Mouse (Mus musculus): ENCODE results near the gene Ciao2b. TPM values are rescaled to one million over a fixed set of nuclear protein-coding genes. Genes with fewer than 3 reads are reported as not detected.

Ciao2b gene
- 30.6 TPM for polyA plus RNA-seq (2014; fragmentation: Illumina TruSeq; extraction: RNeasy Lipid Tissue Mini Kit (QIAGEN cat#74804); ENCODE audit: low read depth, low replicate concordance)

GRCm38 (mm10) chr8:104641426-104642323, at the start of gene Ciao2b:
Gene Ciao2b, minus strand, starts transcription at chr8:104641965.

GRCm38 (mm10) chr8:104630981-104631663, 10.6 kb downstream of the Ciao2b start, which contains the start of gene Rrad:
Gene Rrad, minus strand, starts transcription at chr8:104631327.

GRCm38 (mm10) chr8:104624161-104624560, 17.6 kb downstream of the Ciao2b start, which contains the start of gene Cdh16:
Gene Cdh16, minus strand, starts transcription at chr8:104624396.

GRCm38 (mm10) chr8:104591133-104591834, 50.5 kb downstream of the Ciao2b start, which contains the start of gene Pdp2:
Gene Pdp2, plus strand, starts transcription at chr8:104591451.

Other genes starting within 250 kb of the Ciao2b start
- 36.8 TPM for gene Cmtm4, start 246.2 kb downstream of the Ciao2b start, polyA plus RNA-seq (2014; fragmentation: Illumina TruSeq; extraction: RNeasy Lipid Tissue Mini Kit (QIAGEN cat#74804); ENCODE audit: low read depth, low replicate concordance)
- 51.8 TPM for gene Dync1li2, start 198.9 kb downstream of the Ciao2b start, polyA plus RNA-seq (2014; fragmentation: Illumina TruSeq; extraction: RNeasy Lipid Tissue Mini Kit (QIAGEN cat#74804); ENCODE audit: low read depth, low replicate concordance)
- 1.2 TPM for gene Terb1, start 132.1 kb downstream of the Ciao2b start, polyA plus RNA-seq (2014; fragmentation: Illumina TruSeq; extraction: RNeasy Lipid Tissue Mini Kit (QIAGEN cat#74804); ENCODE audit: low read depth, low replicate concordance)
- gene Nae1, start 107.3 kb downstream of the Ciao2b start, polyA plus RNA-seq (2014; fragmentation: Illumina TruSeq; extraction: RNeasy Lipid Tissue Mini Kit (QIAGEN cat#74804); ENCODE audit: low read depth, low replicate concordance): 51.1 TPM
- 12.7 TPM for gene Car7, start 107.3 kb downstream of the Ciao2b start, polyA plus RNA-seq (2014; fragmentation: Illumina TruSeq; extraction: RNeasy Lipid Tissue Mini Kit (QIAGEN cat#74804); ENCODE audit: low read depth, low replicate concordance)
- gene Pdp2, start 50.5 kb downstream of the Ciao2b start, polyA plus RNA-seq (2014; fragmentation: Illumina TruSeq; extraction: RNeasy Lipid Tissue Mini Kit (QIAGEN cat#74804); ENCODE audit: low read depth, low replicate concordance): 8.2 TPM
- 172 TPM for gene Cdh16, start 17.6 kb downstream of the Ciao2b start, polyA plus RNA-seq (2014; fragmentation: Illumina TruSeq; extraction: RNeasy Lipid Tissue Mini Kit (QIAGEN cat#74804); ENCODE audit: low read depth, low replicate concordance)
- 4.0 TPM for gene Rrad, start 10.6 kb downstream of the Ciao2b start, polyA plus RNA-seq (2014; fragmentation: Illumina TruSeq; extraction: RNeasy Lipid Tissue Mini Kit (QIAGEN cat#74804); ENCODE audit: low read depth, low replicate concordance)
- 0.35 TPM for gene Ces2a, start 92.0 kb upstream of the Ciao2b start, polyA plus RNA-seq (2014; fragmentation: Illumina TruSeq; extraction: RNeasy Lipid Tissue Mini Kit (QIAGEN cat#74804); ENCODE audit: low read depth, low replicate concordance)
- not detected for gene Ces2b, start 189.6 kb upstream of the Ciao2b start, polyA plus RNA-seq (2014; fragmentation: Illumina TruSeq; extraction: RNeasy Lipid Tissue Mini Kit (QIAGEN cat#74804); ENCODE audit: low read depth, low replicate concordance)
- 0.25 TPM for gene Ces2c, start 205.1 kb upstream of the Ciao2b start, polyA plus RNA-seq (2014; fragmentation: Illumina TruSeq; extraction: RNeasy Lipid Tissue Mini Kit (QIAGEN cat#74804); ENCODE audit: low read depth, low replicate concordance)